Mouse (Mus musculus): ENCODE results near the gene Mknk1. TPM values are rescaled to one million over a fixed set of nuclear protein-coding genes. Genes with fewer than 3 reads are reported as not detected.

Gene Mknk1
- polyA plus RNA-seq, 1 experiment from 2014 or later, result 19.6 TPM

DNA sequence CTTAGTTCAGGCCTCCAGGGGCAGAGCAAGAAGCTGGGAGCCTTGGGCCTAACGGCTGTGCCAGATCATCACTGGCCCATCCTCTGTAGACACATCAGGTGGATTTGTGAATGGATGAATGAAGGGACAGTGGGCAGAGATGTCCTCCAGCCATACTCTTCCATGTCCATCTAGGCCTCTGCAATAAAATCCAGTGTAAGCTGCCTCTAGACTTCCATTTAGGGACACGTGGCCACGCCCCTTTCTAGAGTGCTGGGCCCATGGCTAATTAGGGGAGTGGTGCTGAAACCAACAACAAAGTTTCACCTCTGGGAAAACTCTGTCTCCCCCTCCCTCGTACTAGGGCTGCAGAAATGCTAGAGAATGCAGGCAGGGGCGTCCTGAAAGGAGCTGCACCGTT lies 51.1 kb downstream of the Mknk1 start:
- ATAC-seq (no peak), DNase-seq (ENCODE audit: low spot score) (peak; percentile 36)
- Histone ChIP-seq H3K27me3 (replicated peaks; ENCODE audit: control insufficient read depth, insufficient read depth, low read length) (peaks cover 13% of the 10 kb centered on the region), H3K4me3 (ENCODE audit: low read depth, low read length) (peak overlapping the region; percentile 17), H3K4me1 (ENCODE audit: control insufficient read depth, insufficient read depth, low read length) (peaks cover 3% of the 10 kb centered on the region; the same call in 1 of the 2 replicates), H3K27ac (ENCODE audit: low read depth, low read length) (no peak overlapping the region), H3K9me3 (replicated peaks; ENCODE audit: control insufficient read depth, low read length) (no peaks in the 10 kb centered on the region), H3K36me3 (ENCODE audit: control insufficient read depth, insufficient read depth, low read length) (no peaks in the 10 kb centered on the region), H3K4me2 (ENCODE audit: low read length) (peak overlapping the region; percentile 54), H3K9ac (ENCODE audit: low read length) (peak overlapping the region; percentile 35; the same call in 1 of the 2 replicates)
- WGBS, result 9% methylated on average over 6 of the region's 6 CpGs

DNA sequence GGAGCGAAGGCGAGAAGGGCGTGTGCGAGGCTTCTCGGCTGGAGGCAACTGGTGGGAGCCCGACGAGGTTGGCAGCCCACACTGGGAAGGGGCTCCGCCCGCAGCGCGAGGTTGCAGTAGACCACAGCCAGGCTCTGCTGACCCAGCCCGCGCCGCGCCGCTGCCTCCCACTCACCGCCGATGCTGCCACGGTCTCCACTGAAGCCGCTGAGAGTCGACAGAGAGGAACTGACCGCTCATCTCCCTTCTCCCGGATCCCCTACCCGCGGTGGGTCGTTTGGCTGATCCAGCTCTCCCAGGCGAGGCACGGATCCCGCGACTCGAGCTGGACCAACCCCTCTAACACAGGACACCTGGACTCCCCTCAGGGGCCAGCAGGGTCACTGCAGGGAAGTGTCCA lies 51.6 kb downstream of the Mknk1 start, which contains the start of gene 6430628N08Rik:
Gene 6430628N08Rik, plus strand, starts transcription at position 113 of the 400 bp plus-strand sequence.
- DNase-seq (ENCODE audit: low spot score), result no peak
- Histone ChIP-seq H3K36me3 (ENCODE audit: control insufficient read depth, insufficient read depth, low read length) (no peaks in the 10 kb centered on the region), H3K27me3 (replicated peaks; ENCODE audit: control insufficient read depth, insufficient read depth, low read length) (peaks cover 13% of the 10 kb centered on the region), H3K4me3 (ENCODE audit: low read depth, low read length) (peak within 1 kb of the TSS; percentile 17), H3K9me3 (replicated peaks; ENCODE audit: control insufficient read depth, low read length) (no peaks in the 10 kb centered on the region), H3K4me2 (ENCODE audit: low read length) (peak within 1 kb of the TSS; percentile 54), H3K27ac (ENCODE audit: low read depth, low read length) (no peak within 1 kb of the TSS), H3K4me1 (ENCODE audit: control insufficient read depth, insufficient read depth, low read length) (peaks cover 3% of the 10 kb centered on the region; the same call in 1 of the 2 replicates), H3K9ac (ENCODE audit: low read length) (peak within 1 kb of the TSS; percentile 35; the same call in 1 of the 2 replicates)
- ATAC-seq, result no peak
- WGBS, result 1% methylated on average over 30 of the region's 31 CpGs

DNA sequence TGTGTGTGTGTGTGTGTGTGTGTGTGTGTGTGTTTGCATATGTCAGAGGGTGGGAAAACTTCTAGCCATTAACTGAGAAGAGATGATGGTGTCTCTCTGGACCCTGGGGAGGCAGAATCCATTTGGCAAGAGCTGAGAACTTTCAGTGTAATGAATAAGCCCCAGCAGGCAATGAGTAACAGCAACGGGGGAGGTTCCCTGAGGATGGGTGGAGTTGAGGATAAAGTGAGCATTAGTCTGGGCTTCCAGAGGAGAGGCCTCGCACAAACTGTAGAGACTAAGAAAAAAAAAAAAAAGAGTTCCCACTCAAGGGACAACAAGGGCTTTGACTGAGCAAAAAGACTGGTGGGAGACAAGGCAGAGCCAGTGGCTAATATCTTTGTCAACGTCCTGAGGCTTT lies 55.3 kb downstream of the Mknk1 start:
- H3K27me3 ChIP-seq (replicated peaks; ENCODE audit: control insufficient read depth, insufficient read depth, low read length), result peaks cover 34% of the 10 kb centered on the region
- peaks cover 6% of the 10 kb centered on the region; the same call in 1 of the 2 replicates for H3K4me1 ChIP-seq (ENCODE audit: control insufficient read depth, insufficient read depth, low read length)
- H3K36me3 ChIP-seq (ENCODE audit: control insufficient read depth, insufficient read depth, low read length), result no peaks in the 10 kb centered on the region
- H3K9ac ChIP-seq (ENCODE audit: low read length), result no peak overlapping the region
- H3K4me3 ChIP-seq (ENCODE audit: low read depth, low read length), result no peak overlapping the region
- DNase-seq (ENCODE audit: low spot score) (no peak), ATAC-seq (no peak)
- no peak overlapping the region for H3K27ac ChIP-seq (ENCODE audit: low read depth, low read length)
- no peaks in the 10 kb centered on the region for H3K9me3 ChIP-seq (replicated peaks; ENCODE audit: control insufficient read depth, low read length)
- no peak overlapping the region for H3K4me2 ChIP-seq (ENCODE audit: low read length)
- 11% methylated on average over 3 of the region's 3 CpGs for WGBS

DNA sequence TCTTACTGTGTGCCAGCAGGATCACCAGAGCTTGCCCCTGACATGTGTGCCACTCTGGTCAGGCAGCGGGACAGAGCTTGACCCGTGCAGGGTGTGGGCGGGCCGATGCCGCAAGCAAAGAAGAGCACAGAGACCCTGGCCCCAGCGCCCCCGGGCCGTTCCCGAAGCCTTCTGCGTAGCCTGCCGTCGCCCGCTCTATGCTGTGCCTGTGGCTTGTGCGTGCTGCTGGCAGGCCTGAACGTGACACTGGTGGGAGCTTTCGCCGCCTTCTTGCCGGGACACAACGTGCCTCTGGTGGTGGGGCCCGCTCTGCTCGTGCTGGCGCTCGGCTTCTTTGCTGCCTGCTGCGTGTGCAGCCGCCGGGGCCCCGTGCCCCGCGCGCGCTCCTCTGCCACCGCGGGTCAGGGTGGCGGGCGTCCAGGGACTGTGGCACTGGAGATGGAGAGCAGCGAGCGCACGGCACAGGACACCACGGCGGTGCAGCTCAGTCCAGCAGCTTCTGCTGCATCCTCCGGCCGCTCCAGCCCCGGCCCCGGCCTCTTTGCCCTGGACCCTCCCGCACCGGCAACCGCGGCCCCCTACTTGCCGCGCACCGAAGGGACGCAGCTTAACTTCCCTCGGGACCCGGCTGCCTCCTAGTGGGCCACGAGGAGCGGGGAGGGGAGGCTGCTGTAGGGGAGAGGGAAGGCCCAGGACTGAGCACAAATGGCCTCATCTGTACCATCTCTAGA lies 59.1 kb downstream of the Mknk1 start:
- peaks cover 37% of the 10 kb centered on the region for H3K27me3 ChIP-seq (replicated peaks; ENCODE audit: control insufficient read depth, insufficient read depth, low read length)

DNA sequence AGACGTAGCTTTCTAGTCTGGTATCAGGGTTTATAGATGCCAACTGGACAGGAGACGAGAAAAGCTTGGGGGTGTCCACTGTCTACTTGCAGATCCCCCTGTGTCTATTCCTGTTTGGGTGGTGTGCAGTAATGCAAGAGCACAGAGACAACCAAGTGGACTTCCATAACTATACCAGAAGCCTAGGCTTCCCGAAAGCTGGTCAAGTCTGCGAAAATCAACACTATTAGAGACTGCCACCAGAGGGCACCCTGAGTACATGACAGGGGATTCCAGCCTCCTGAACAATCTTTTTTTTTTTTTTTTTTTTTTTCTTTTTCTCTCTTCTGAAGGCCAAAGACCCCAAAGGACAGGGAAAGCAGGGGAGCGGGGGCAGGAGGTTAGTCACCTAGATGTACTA lies 63.8 kb downstream of the Mknk1 start:
- Histone ChIP-seq H3K4me3 (ENCODE audit: low read depth, low read length) (no peak overlapping the region), H3K27ac (ENCODE audit: low read depth, low read length) (no peak overlapping the region), H3K9ac (ENCODE audit: low read length) (no peak overlapping the region), H3K9me3 (replicated peaks; ENCODE audit: control insufficient read depth, low read length) (no peaks in the 10 kb centered on the region), H3K4me2 (ENCODE audit: low read length) (no peak overlapping the region), H3K36me3 (ENCODE audit: control insufficient read depth, insufficient read depth, low read length) (no peaks in the 10 kb centered on the region), H3K27me3 (replicated peaks; ENCODE audit: control insufficient read depth, insufficient read depth, low read length) (peaks cover 50% of the 10 kb centered on the region), H3K4me1 (ENCODE audit: control insufficient read depth, insufficient read depth, low read length) (peaks cover 8% of the 10 kb centered on the region; the same call in 1 of the 2 replicates)
- DNase-seq (ENCODE audit: low spot score), result peak; percentile 90
- peak; percentile 18; the same call in 1 of the 2 replicates for ATAC-seq
- WGBS, result 13% methylated on average over 5 of the region's 5 CpGs

More for the DNA sequence above, 59.1 kb downstream of the Mknk1 start:
- peak; percentile 41 for DNase-seq (ENCODE audit: low spot score)
- Histone ChIP-seq H3K27ac (ENCODE audit: low read depth, low read length) (no peak overlapping the region), H3K4me1 (ENCODE audit: control insufficient read depth, insufficient read depth, low read length) (0 out of 2 replicates have a peak, but pooled peaks cover 3% of the 10 kb centered on the region), H3K36me3 (ENCODE audit: control insufficient read depth, insufficient read depth, low read length) (no peaks in the 10 kb centered on the region), H3K4me3 (ENCODE audit: low read depth, low read length) (peak overlapping the region; percentile 37), H3K9ac (ENCODE audit: low read length) (peak overlapping the region; percentile 55), H3K9me3 (replicated peaks; ENCODE audit: control insufficient read depth, low read length) (no peaks in the 10 kb centered on the region), H3K4me2 (ENCODE audit: low read length) (peak overlapping the region; percentile 79)
- under 1% methylated on average over 50 of the region's 56 CpGs for WGBS
- ATAC-seq, result peak; percentile 68

DNA sequence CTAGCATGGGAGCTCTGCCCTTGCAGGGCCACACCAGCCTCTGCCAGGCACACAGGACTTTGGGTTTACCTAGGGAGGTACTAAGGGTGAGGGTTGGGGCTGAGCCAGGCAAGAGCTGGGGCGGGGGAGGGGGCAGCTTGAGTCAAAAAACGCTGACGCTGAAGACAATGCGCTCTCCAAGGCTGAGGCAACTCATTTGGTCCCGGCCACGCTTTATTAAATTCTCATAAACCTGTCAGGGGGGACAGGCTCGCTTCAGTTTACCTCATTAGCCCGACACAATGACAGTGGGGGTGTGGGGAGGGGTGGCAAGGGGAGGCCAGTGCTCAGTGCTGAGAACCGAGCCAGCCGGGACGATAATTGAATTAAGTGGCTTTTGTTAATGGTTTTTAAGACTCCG lies 65.4 kb downstream of the Mknk1 start:
- H3K36me3 ChIP-seq (ENCODE audit: control insufficient read depth, insufficient read depth, low read length), result no peaks in the 10 kb centered on the region
- no peak overlapping the region for H3K27ac ChIP-seq (ENCODE audit: low read depth, low read length)
- 3% methylated on average over 12 of the region's 12 CpGs for WGBS
- no peak overlapping the region for H3K4me3 ChIP-seq (ENCODE audit: low read depth, low read length)
- peak; percentile 38 for DNase-seq (ENCODE audit: low spot score)
- H3K27me3 ChIP-seq (replicated peaks; ENCODE audit: control insufficient read depth, insufficient read depth, low read length), result peaks cover 34% of the 10 kb centered on the region
- no peak for ATAC-seq
- H3K9ac ChIP-seq (ENCODE audit: low read length), result no peak overlapping the region
- H3K4me2 ChIP-seq (ENCODE audit: low read length), result no peak overlapping the region
- H3K4me1 ChIP-seq (ENCODE audit: control insufficient read depth, insufficient read depth, low read length), result peaks cover 9% of the 10 kb centered on the region; the same call in 1 of the 2 replicates
- H3K9me3 ChIP-seq (replicated peaks; ENCODE audit: control insufficient read depth, low read length), result no peaks in the 10 kb centered on the region

DNA sequence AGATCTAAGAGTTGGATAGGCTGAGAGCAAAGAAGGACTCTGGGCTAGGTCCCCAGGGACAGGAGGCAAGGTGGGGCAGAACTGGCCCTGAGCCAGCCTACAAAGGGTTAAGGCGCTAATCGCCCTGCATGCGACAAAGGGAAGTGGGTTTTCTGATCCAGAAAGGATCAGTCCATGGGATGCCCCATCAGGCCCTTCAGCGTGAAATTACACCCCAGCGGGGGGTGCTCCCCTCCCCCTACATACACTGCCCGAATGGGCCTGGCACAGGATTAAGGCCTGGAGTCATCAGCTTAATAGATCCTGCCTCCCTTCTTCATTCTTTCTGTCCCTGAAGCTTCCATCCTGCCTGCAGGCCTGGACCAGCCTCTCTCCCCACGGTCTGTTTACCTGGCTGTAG lies 66.7 kb downstream of the Mknk1 start:
- peaks cover 30% of the 10 kb centered on the region for H3K27me3 ChIP-seq (replicated peaks; ENCODE audit: control insufficient read depth, insufficient read depth, low read length)
- no peak overlapping the region for H3K27ac ChIP-seq (ENCODE audit: low read depth, low read length)
- no peak overlapping the region for H3K4me2 ChIP-seq (ENCODE audit: low read length)

DNA sequence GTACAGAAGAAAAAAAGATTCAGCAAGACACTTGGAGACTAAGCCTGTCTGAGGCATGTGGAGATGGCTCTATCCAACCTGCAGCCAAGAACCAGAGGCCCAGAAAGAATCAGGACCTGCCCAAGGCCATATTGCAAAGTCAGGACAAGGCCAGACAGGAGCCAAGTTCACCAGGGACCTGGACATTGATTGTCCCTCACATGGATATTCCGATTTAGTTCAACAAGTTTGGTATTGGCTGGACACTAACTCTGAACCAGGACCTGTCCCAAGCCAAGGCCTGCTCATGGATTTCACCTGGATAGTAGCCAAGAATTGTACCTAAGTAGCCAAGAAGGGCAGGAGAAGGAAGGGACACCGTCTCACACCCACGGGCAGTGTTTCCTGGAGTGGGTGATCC lies 67.8 kb downstream of the Mknk1 start:
- WGBS, result 78% methylated on average over 3 of the region's 3 CpGs
- no peak for DNase-seq (ENCODE audit: low spot score)
- Histone ChIP-seq H3K27ac (ENCODE audit: low read depth, low read length) (no peak overlapping the region), H3K4me1 (ENCODE audit: control insufficient read depth, insufficient read depth, low read length) (peaks cover 9% of the 10 kb centered on the region; the same call in 1 of the 2 replicates), H3K36me3 (ENCODE audit: control insufficient read depth, insufficient read depth, low read length) (no peaks in the 10 kb centered on the region), H3K27me3 (replicated peaks; ENCODE audit: control insufficient read depth, insufficient read depth, low read length) (peaks cover 28% of the 10 kb centered on the region), H3K9me3 (replicated peaks; ENCODE audit: control insufficient read depth, low read length) (no peaks in the 10 kb centered on the region), H3K4me3 (ENCODE audit: low read depth, low read length) (no peak overlapping the region), H3K9ac (ENCODE audit: low read length) (no peak overlapping the region), H3K4me2 (ENCODE audit: low read length) (no peak overlapping the region)
- ATAC-seq, result no peak

More for the DNA sequence above, 66.7 kb downstream of the Mknk1 start:
- DNase-seq (ENCODE audit: low spot score) (no peak), ATAC-seq (no peak)
- Histone ChIP-seq H3K4me3 (ENCODE audit: low read depth, low read length) (no peak overlapping the region), H3K36me3 (ENCODE audit: control insufficient read depth, insufficient read depth, low read length) (no peaks in the 10 kb centered on the region), H3K9ac (ENCODE audit: low read length) (no peak overlapping the region), H3K9me3 (replicated peaks; ENCODE audit: control insufficient read depth, low read length) (no peaks in the 10 kb centered on the region), H3K4me1 (ENCODE audit: control insufficient read depth, insufficient read depth, low read length) (peaks cover 9% of the 10 kb centered on the region; the same call in 1 of the 2 replicates)
- WGBS, result 3% methylated on average over 7 of the region's 7 CpGs

DNA sequence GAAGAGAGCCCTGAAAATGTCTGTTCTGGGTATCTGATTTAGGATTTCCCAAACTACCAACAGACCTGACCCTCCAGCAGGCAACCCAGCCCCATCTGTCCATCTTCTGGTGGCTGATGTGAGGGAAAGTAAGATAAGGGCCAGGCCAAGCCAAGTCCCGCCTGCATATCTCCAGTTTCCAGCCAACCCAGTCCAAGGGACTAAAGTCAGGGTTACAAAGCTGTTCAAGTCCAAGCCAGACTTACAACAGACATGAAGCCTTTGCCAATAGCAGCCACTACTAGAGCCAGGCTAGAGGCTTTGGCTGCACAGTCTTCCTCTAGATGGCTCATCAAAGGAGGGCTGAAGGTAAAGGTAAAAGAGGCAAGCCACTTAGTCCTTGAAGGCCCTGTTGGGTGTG lies 69.0 kb downstream of the Mknk1 start:
- H3K9me3 ChIP-seq (replicated peaks; ENCODE audit: control insufficient read depth, low read length), result no peaks in the 10 kb centered on the region
- 47% methylated on average over 1 of the region's 1 CpGs for WGBS

More for the DNA sequence above, 69.0 kb downstream of the Mknk1 start:
- DNase-seq (ENCODE audit: low spot score) (no peak), ATAC-seq (no peak)
- no peak overlapping the region for H3K4me3 ChIP-seq (ENCODE audit: low read depth, low read length)
- H3K27ac ChIP-seq (ENCODE audit: low read depth, low read length), result no peak overlapping the region
- H3K4me1 ChIP-seq (ENCODE audit: control insufficient read depth, insufficient read depth, low read length), result peaks cover 9% of the 10 kb centered on the region; the same call in 1 of the 2 replicates
- H3K36me3 ChIP-seq (ENCODE audit: control insufficient read depth, insufficient read depth, low read length), result no peaks in the 10 kb centered on the region
- peaks cover 20% of the 10 kb centered on the region for H3K27me3 ChIP-seq (replicated peaks; ENCODE audit: control insufficient read depth, insufficient read depth, low read length)
- H3K9ac ChIP-seq (ENCODE audit: low read length), result no peak overlapping the region
- no peak overlapping the region for H3K4me2 ChIP-seq (ENCODE audit: low read length)

All from forebrain, embryonic 14.5 days (tissue).